Mouse (Mus musculus): ENCODE measurements around the gene Ccdc81.

GRCm38 (mm10) chr7:89836676-89837075 lies 66.8 kb downstream of the Ccdc81 start:
- TF ChIP-seq CTCF (IDR thresholded peaks at IDR 0.05; ENCODE audit: low read depth) (no peak), EP300 (IDR thresholded peaks at IDR 0.05; ENCODE audit: low read depth) (no peak)

Data from heart, postnatal 0 days (tissue).